Mouse (Mus musculus) brain, embryonic 14.5 days (tissue): Measurements from ENCODE around the gene Parvg.

Experiments
- CTCF ChIP-seq: fragments of 200-500 bp; IDR thresholded peaks from 2 replicates; pipeline ENCODE4 v1.5.1; 2012; ENCODE audit warnings: inconsistent platforms, mild to moderate bottlenecking, moderate library complexity, borderline replicate concordance; ENCODE audit not compliant: insufficient read depth, insufficient read length; ENCODE audit errors: extremely low read depth
- POLR2A ChIP-seq: fragments of 200-500 bp; IDR thresholded peaks from 2 replicates; pipeline ENCODE4 v1.6.1; 2012; ENCODE audit warnings: mild to moderate bottlenecking, inconsistent platforms, borderline replicate concordance; ENCODE audit not compliant: poor library complexity, insufficient read depth, insufficient read length, severe bottlenecking; ENCODE audit errors: extremely low read depth

DNA sequence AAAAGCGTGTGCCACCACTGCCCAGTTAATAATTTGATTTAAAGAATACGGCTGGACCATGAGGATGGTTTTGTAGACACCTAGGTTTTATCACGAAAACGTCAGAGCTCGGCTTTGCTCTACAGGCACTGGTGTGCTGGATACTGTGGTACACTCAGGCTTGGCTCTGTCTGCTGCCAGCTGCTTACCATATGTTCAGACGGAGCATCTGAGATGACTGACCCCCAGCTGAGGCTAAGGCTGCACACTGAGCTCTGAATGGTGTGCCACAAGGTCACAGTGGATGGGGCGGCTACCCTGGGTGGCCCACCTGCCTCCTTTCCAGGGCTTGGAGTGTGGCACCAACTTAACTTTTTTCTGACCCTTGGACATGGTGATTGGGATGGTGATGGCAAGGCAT is 38.4 kb upstream of the Parvg start:
- TF ChIP-seq CTCF, result no peak
- TF ChIP-seq POLR2A, result no peak
